Mouse (Mus musculus) adrenal gland, postnatal 36 days (tissue): Measurements from ENCODE around the gene Pex16. TPM values are rescaled to one million over a fixed set of nuclear protein-coding genes. Genes with fewer than 3 reads are reported as not detected.
A peak's percentile ranks its signal among the peaks of the same experiment; 100 is the strongest.

ENCODE experiments used
- DNase-seq, 2 experiments: peaks; one replicate each; pipeline ENCODE4 v3.0.0; 2021; ENCODE audit warnings: mixed read lengths in 1 of 2
- microRNA-seq: library from miRNA; unstranded; fragments of <30 nt; microRNA quantifications from one replicate; pipeline ENCODE4 v1.2.0, GENCODE M21; 2021
- total RNA-seq, 2 experiments: library from RNA; stranded (reverse); gene quantifications; 2 replicates each; pipeline ENCODE4 v1.2.3; 2021

Pex16 gene
- total RNA-seq, 2 experiments from 2014 or later, result 97.3 to 224 TPM

DNA sequence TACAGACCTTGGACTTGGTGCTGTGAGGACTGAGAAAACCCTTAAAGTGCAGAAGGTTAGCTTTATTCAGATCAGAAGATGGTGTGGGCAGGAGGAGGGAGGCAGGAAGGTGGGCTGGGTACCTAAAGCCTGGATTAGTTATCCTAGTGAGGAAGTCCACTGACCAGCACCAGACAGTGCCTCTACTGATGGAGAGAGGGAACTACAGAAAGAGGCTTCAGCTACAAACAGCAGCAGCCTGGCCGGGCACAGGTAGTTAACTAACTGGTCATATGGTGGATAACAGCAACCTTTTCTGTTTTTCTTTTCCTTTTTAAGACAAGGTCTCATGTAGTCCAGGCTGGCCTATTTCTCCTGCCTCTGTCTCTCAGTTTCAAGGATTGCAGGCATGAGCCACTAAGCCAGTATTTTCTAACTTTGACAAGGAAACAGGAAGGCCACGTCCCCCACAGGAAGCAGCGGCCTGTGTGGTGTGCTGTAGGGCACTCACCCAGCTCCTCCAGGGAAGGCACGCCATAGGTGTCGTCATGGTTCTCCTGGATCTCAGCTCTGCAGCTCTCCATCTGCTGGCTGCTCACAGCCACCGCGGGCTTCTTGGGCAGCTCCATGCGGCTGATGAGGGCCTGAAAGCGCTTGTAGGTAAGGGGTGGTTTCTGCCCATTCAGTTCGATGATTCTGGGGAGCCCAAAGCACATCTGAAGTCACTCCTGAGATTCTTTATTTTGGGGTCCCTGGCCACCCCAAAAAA, 48.1 kb downstream of the Pex16 start:
- DNase-seq, result no peak

DNA sequence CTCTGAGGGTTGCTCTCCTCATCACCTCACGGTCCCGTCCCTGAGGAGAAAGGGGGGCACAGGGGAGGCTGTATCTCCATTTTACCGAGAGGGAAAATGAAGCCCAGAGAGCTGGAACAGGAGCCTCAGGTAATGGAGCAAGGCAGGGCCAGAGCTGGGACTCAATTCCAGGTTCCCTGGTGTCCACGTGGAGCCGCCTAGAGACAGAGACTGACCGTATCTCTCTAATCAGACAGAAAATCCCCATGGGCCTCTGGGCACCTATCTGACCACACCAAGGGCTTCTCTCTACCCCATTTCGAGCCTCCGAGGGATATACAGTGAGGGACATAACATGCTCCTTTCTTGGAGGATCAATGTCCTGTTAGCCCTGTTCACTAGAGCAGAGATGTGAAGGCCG, 48.7 kb downstream of the Pex16 start:
- no peak for DNase-seq

DNA sequence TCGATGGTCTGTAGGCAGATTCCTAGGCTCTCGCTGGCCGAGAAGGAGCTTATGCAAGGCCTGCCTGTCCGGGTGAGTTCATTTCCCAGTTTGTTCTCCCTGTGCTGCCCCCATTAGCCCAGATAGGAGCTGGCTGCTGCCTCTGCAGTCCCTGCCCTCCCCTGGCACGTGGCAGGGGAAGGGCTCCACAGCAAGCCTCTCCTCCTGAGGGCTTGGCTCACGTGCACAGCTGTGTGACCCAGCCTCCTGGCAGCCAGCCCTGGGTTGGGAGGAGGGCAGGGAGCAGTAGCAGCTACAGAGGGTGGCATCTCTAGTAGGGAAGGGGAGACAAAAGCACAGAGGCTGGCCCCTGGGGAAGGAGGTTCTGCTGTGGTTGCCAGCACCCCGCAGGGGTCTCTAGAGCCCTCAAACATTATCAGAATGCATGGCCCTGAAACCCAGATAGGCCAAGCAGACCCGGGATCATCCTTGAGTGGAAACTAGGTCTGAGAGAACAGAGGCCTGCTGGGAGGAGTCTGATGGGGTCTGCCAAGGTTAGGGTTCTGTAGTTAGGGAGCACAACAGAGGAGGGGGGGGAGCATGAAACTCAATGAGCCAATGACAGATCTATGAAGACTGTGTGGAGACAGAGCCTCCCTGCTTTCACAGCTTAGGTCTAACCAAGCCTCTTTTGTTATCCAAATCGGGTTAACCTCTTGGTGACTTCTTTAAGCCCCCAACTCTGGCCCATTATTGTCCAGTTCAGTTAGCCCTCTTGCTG, 49.4 kb downstream of the Pex16 start:
- peak; percentile 99 to 100 for DNase-seq

DNA sequence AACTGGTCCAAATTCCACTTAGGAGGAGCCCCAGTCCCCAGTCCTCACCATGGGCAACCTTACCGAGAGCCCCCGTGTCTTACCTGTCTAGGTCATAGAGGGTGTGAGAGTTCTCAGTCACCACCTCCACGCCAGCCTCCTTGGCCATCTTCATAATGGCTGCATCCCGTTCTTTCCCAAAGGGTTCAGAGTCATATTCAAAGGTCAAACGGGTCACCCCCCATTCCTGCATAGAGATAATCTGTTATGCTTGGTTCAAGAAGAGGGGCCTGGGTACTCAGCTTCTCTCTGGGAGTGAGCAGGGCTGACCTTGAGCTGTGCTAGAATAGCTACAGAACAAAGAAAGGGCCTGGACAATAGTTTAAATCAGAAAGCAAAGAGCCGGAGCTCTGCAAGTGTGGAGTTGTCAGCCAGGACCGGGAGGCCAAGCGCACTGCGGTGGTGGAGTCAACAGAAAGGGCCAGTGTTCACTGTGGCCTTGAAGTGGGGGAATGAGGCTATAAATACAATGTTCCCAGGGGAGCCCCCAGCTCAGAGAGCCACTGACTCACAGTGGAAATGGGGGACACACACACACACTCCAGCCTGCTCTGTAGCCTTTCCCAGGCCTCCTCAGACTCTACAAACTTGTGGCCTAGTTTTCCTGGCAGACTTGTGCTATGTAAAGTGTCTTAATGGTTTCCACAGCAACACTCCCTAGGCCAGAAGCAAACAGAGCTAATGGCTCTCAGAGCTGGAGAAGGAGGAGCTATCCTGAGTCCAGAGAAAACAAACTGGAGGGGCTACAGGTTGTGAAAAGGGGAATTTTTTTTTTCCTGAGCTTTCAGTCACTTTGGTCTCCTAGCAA, 50.2 kb downstream of the Pex16 start:
- DNase-seq, result peak; percentile 57 to 73

DNA sequence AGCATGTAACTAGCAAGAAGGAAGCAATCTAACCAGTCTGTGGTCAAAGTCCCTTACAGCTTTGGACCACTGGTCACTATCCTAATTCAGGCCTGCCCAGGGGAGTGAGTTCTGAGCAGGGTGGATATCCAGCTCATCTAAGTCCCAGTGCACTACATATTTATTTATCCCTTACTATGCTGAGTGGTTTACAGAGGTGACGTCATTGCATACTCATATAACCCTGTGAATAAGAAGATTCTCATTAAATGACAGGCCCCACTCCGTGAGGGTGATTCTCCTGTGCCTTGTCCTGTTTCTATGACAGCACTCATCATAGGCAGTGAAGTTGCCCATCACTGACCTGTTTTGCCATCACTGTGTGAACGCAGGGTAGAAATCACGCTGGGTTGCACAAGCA, 50.9 kb downstream of the Pex16 start:
- no peak for DNase-seq

DNA sequence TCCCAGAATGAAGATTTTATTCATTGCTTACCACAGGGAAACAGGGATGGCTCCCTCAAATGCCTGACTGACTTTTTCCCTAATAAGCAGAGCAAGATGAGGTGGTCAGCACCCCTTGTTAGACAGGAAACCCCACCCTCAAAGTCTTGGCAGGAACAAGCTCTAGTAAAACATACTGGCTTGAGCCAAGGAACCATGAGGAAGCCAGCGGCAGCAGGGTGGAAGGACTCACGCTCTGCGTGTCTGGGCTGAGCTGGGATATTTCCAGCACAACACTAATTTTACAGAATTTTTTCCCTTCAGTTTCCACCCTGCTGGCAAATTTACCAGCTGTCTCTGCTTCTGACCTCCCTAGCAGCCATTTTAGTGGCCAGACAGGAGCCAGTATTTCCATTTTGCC, 52.0 kb downstream of the Pex16 start:
- DNase-seq, result peak in 1 of 2 experiments; percentile 38

DNA sequence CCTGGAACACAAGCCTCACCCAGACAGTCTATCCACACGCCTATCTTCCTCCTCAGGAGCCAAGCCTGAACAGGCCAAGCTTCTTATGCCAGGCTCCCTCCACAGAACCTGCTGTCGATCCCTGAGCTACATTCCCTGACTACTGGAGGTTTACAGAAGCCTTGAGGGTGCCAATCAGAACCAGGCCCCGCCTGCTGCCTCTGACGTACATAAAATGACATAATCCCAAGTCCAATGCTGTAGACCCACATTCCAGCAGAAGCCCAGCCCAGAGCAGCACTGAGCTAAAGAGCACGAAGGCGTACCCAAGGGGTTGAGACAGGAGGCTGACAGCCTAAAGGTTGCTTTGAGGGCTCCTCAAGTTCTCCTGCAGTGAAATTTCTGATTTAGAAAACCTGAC, 53.4 kb downstream of the Pex16 start:
- DNase-seq, result peak; percentile 85 to 87

DNA sequence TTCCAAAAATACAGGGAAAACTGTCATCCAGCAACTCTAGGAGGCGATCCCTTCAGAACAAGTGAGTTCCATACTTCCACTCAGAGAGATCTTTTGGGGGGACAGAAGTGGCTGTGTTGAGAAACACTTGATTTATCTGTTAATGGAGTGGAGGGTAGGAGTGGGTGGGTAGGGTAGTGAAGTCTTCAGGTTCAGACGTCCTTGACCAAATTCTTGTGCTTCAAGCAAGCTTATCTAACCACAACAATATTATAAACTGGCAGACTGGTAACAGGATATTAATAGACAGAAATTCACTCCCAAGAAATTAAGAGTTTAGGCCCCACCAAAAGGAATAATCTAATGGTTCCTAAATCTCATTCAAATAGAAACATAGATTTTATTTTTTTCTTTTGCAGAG, 55.6 kb downstream of the Pex16 start:
- no peak for DNase-seq

Small RNA genes lying within 50 kb of the gene (microRNA-seq; reads per million reads assigned to microRNA genes)
- not detected for gene Mir7000

Other genes starting within 250 kb of the Pex16 start
- 1 to 10 TPM in 1 of 2 experiments, under 1 TPM in 1; 0.79 to 2.4 TPM for gene Large2, start 193 bp downstream of the Pex16 start, total RNA-seq
- 10 to 100 TPM in 1 of 2 experiments, 1 to 10 TPM in 1; 6.2 to 10.0 TPM for gene 1700029I15Rik, start 7.9 kb downstream of the Pex16 start, total RNA-seq
- gene Mapk8ip1, start 26.6 kb downstream of the Pex16 start, total RNA-seq, result 10 to 100 TPM; 30.9 to 35.1 TPM
- gene Cry2, start 59.4 kb downstream of the Pex16 start, total RNA-seq, result 10 to 100 TPM; 38.4 to 47.8 TPM
- gene Slc35c1, start 85.9 kb downstream of the Pex16 start, total RNA-seq, result 10 to 100 TPM; 14.8 to 24.3 TPM
- gene Chst1, start 225.0 kb downstream of the Pex16 start, total RNA-seq, result 10 to 100 TPM; 10.2 to 15.1 TPM